23 mouse cellular contexts compared by ENCODE assay signal in genomic region chr7:24421648-24422047, GRCm38 (mm10). TPM values are rescaled to one million over a fixed set of nuclear protein-coding genes. Genes with fewer than 3 reads are reported as not detected.
DNase-seq lines count a peak whose midpoint lies in the region; ATAC-seq and TF ChIP-seq lines count a peak whose summit lies in the region.
"Had no signal": no experiment of that assay in that cellular context is flagged by ENCODE, and none has a peak within 500 bp of the region (broad histone marks: within the 10 kb centered on the region; RNA-seq: fewer than 3 reads in every experiment).

No protein-coding gene starts in this region.

- WGBS in kidney, postnatal 0 days: 60% methylated on average over 7 of the region's 7 CpGs
- whole genome bisulfite sequencing in kidney, embryonic 14.5 days: 81% methylated on average over 7 of the region's 7 CpGs
- 66% methylated on average over 7 of the region's 7 CpGs for WGBS in midbrain, embryonic 12.5 days

- no peak overlapping the region for H3K27ac ChIP-seq in kidney, postnatal 0 days
- no peak overlapping the region for H3K27ac ChIP-seq in kidney, embryonic 14.5 days (ENCODE audit: low read depth, low read length)
- peak overlapping the region; percentile 11; the same call in 1 of the 2 replicates for H3K27ac ChIP-seq in midbrain, embryonic 12.5 days (replicated peaks)
- H3K27ac ChIP-seq: heart, embryonic 10.5 days; left cerebral cortex, adult 2 months; limb, embryonic 12.5 days; liver, embryonic 14.5 days had no signal

- no peaks in the 10 kb centered on the region for H3K9me3 ChIP-seq in kidney, postnatal 0 days (replicated peaks; ENCODE audit: low read length)
- no peaks in the 10 kb centered on the region for H3K9me3 ChIP-seq in kidney, embryonic 14.5 days (ENCODE audit: control insufficient read depth, low read length)
- H3K9me3 ChIP-seq in midbrain, embryonic 12.5 days: no peaks in the 10 kb centered on the region
- H3K9me3 ChIP-seq: G1E; heart, embryonic 10.5 days; limb, embryonic 12.5 days had no signal

- no peak for ATAC-seq in kidney, postnatal 0 days (replicated peaks; ENCODE audit: low FRiP score, low read depth)
- no peak for ATAC-seq in kidney, embryonic 14.5 days (ENCODE audit: low FRiP score, low TSS enrichment)
- ATAC-seq in midbrain, embryonic 12.5 days (ENCODE audit: low FRiP score, low read depth): peak; percentile 31; the same call in 1 of the 2 replicates
- ATAC-seq: CD4-positive, CD25-positive, alpha-beta regulatory T cell, adult 4 months had no signal

- peaks cover 20% of the 10 kb centered on the region; the same call in 1 of the 2 replicates for H3K36me3 ChIP-seq in kidney, postnatal 0 days (ENCODE audit: insufficient read depth, low read length)
- peaks cover 22% of the 10 kb centered on the region; the same call in 1 of the 2 replicates for H3K36me3 ChIP-seq in kidney, embryonic 14.5 days (ENCODE audit: control insufficient read depth, insufficient read depth, low read length)
- peaks cover 25% of the 10 kb centered on the region; the same call in 1 of the 2 replicates for H3K36me3 ChIP-seq in midbrain, embryonic 12.5 days

- no peak overlapping the region for H3K4me3 ChIP-seq in kidney, postnatal 0 days (replicated peaks; ENCODE audit: low read depth, low read length)
- H3K4me3 ChIP-seq in kidney, embryonic 14.5 days (ENCODE audit: low read length): no peak overlapping the region
- H3K4me3 ChIP-seq in midbrain, embryonic 12.5 days: no peak overlapping the region
- H3K4me3 ChIP-seq: heart, embryonic 10.5 days; left cerebral cortex, adult 2 months; limb, embryonic 12.5 days had no signal

- H3K27me3 ChIP-seq in kidney, postnatal 0 days (ENCODE audit: insufficient read depth, low read length): no peaks in the 10 kb centered on the region
- H3K27me3 ChIP-seq in kidney, embryonic 14.5 days (ENCODE audit: control insufficient read depth, insufficient read depth, low read length): no peaks in the 10 kb centered on the region
- no peaks in the 10 kb centered on the region for H3K27me3 ChIP-seq in midbrain, embryonic 12.5 days
- H3K27me3 ChIP-seq: limb, embryonic 12.5 days had no signal

- no peak overlapping the region for H3K4me2 ChIP-seq in kidney, postnatal 0 days (ENCODE audit: low read length)
- no peak overlapping the region for H3K4me2 ChIP-seq in kidney, embryonic 14.5 days (replicated peaks; ENCODE audit: low read depth, low read length)
- H3K4me2 ChIP-seq in midbrain, embryonic 12.5 days (replicated peaks): no peak overlapping the region
- H3K4me2 ChIP-seq: limb, embryonic 12.5 days had no signal

- H3K9ac ChIP-seq in kidney, postnatal 0 days (ENCODE audit: low read depth, low read length): no peak overlapping the region
- no peak overlapping the region for H3K9ac ChIP-seq in kidney, embryonic 14.5 days (ENCODE audit: low read depth, low read length)
- no peak overlapping the region for H3K9ac ChIP-seq in midbrain, embryonic 12.5 days (replicated peaks)
- H3K9ac ChIP-seq: limb, embryonic 12.5 days; liver, embryonic 14.5 days had no signal

- peak; percentile 24; the same call in 1 of the 2 replicates for TF ChIP-seq CTCF in kidney, postnatal 0 days (IDR thresholded peaks at IDR 0.05; ENCODE audit: low read depth)

- DNase-seq in cerebellum, adult 9-10 months: peak; percentile 58
- no peak for DNase-seq in cerebellum, postnatal 14 days
- DNase-seq in kidney, postnatal 0 days (ENCODE audit: low spot score): no peak
- peak; percentile 42 for DNase-seq in brain, adult 2 months (ENCODE audit: low read depth, low spot score)
- DNase-seq in right cerebral cortex, adult 2 months (ENCODE audit: low spot score in 2 of 2): no peak
- DNase-seq in liver: no peak
- DNase-seq: gastrocnemius, postnatal 25 days; heart, postnatal 14 days; lung, postnatal 36 days; spleen, adult 18-20 months; thymus, adult 2 months had no signal

- H3K4me1 ChIP-seq in kidney, postnatal 0 days (replicated peaks; ENCODE audit: insufficient read depth, low read length): no peaks in the 10 kb centered on the region
- peaks cover 6% of the 10 kb centered on the region; the same call in 1 of the 2 replicates for H3K4me1 ChIP-seq in kidney, embryonic 14.5 days (ENCODE audit: control insufficient read depth, insufficient read depth, low read length)
- H3K4me1 ChIP-seq in midbrain, embryonic 12.5 days: peaks cover 18% of the 10 kb centered on the region

RNA-seq across cellular contexts. Expression of gene Smg9, which starts 22.2 kb away (rescaled TPM):
- polyA plus RNA-seq in kidney, postnatal 0 days (2015; fragmentation: Nextera tagmentation; extraction: Ambion mirVana): 20.6 and 20.8 TPM in 2 replicates
- 25.0 and 32.3 TPM in 2 replicates for polyA plus RNA-seq in kidney, embryonic 14.5 days (2014; fragmentation: Nextera tagmentation; extraction: Ambion mirVana)
- polyA plus RNA-seq in midbrain, embryonic 12.5 days (2016; fragmentation: Nextera tagmentation; extraction: Ambion mirVana): 30.9 and 32.4 TPM in 2 replicates

RNA-seq across cellular contexts. Expression of gene Irgc1, which starts 30.4 kb away (rescaled TPM):
- not detected in 2 replicates for polyA plus RNA-seq in kidney, postnatal 0 days (2015; fragmentation: Nextera tagmentation; extraction: Ambion mirVana)
- polyA plus RNA-seq in kidney, embryonic 14.5 days (2014; fragmentation: Nextera tagmentation; extraction: Ambion mirVana): not detected in 2 replicates
- polyA plus RNA-seq in midbrain, embryonic 12.5 days (2016; fragmentation: Nextera tagmentation; extraction: Ambion mirVana): not detected in 2 replicates
- polyA plus RNA-seq: heart, embryonic 10.5 days; intestine, embryonic 14.5 days; kidney, embryonic 16.5 days; limb, embryonic 12.5 days; liver, embryonic 14.5 days; neural tube, embryonic 11.5 days; stomach, embryonic 14.5 days had no signal

RNA-seq across cellular contexts. Expression of gene Plaur, which starts 40.6 kb away (rescaled TPM):
- 11.5 and 15.9 TPM in 2 replicates for polyA plus RNA-seq in kidney, postnatal 0 days (2015; fragmentation: Nextera tagmentation; extraction: Ambion mirVana)
- 14.1 TPM in 2 replicates for polyA plus RNA-seq in kidney, embryonic 14.5 days (2014; fragmentation: Nextera tagmentation; extraction: Ambion mirVana)
- polyA plus RNA-seq in midbrain, embryonic 12.5 days (2016; fragmentation: Nextera tagmentation; extraction: Ambion mirVana): 0.60 and 1.2 TPM in 2 replicates

RNA-seq across cellular contexts. Expression of gene Kcnn4, which starts 51.6 kb away (rescaled TPM):
- 8.0 and 9.6 TPM in 2 replicates for polyA plus RNA-seq in kidney, postnatal 0 days (2015; fragmentation: Nextera tagmentation; extraction: Ambion mirVana)
- polyA plus RNA-seq in kidney, embryonic 14.5 days (2014; fragmentation: Nextera tagmentation; extraction: Ambion mirVana): 2.6 and 3.3 TPM in 2 replicates
- polyA plus RNA-seq in midbrain, embryonic 12.5 days (2016; fragmentation: Nextera tagmentation; extraction: Ambion mirVana): 1.1 and 1.8 TPM in 2 replicates

Comparison
In these comparisons a context has a peak if more than half of its experiments do, and no peak if none do; other contexts are left out.
1. DNase-seq: peak in cerebellum, adult 9-10 months (single experiment) and brain, adult 2 months (single experiment); none in cerebellum, postnatal 14 days (0 of 2), kidney, postnatal 0 days (single experiment), right cerebral cortex, adult 2 months (0 of 2) and liver (single experiment).